Mouse (Mus musculus) 416B (cell line): ENCODE results near the gene Gm5431.

Source experiments
- DNase-seq: peaks from one replicate; pipeline ENCODE4 v3.0.0; 2011; ENCODE audit warnings: low read depth

Gene Gm5431

GRCm38 (mm10) chr11:48871201-48871772 is 30.7 kb downstream of the Gm5431 start, which contains the start of gene Irgm1:
Gene Irgm1 (minus strand): TSS chr11:48871683.
- DNase-seq = peak; percentile 92

GRCm38 (mm10) chr11:48870781-48871180 is 31.2 kb downstream of the Gm5431 start:
- peak; percentile 77 for DNase-seq

GRCm38 (mm10) chr11:48869380-48870110 is 32.5 kb downstream of the Gm5431 start:
- no peak for DNase-seq

GRCm38 (mm10) chr11:48866481-48866880 is 35.5 kb downstream of the Gm5431 start:
- no peak for DNase-seq

GRCm38 (mm10) chr11:48863808-48864207 is 38.2 kb downstream of the Gm5431 start:
- DNase-seq = no peak

GRCm38 (mm10) chr11:48862784-48863319 is 39.2 kb downstream of the Gm5431 start:
- DNase-seq = peak; percentile 49

- peak; percentile 89 for DNase-seq
Measured at GRCm38 (mm10) chr11:48859014-48859413, 43.0 kb downstream of the Gm5431 start.

GRCm38 (mm10) chr11:48853474-48854180 is 48.4 kb downstream of the Gm5431 start:
- peak; percentile 94 for DNase-seq

- no peak for DNase-seq
Measured at GRCm38 (mm10) chr11:48852624-48853473, 49.2 kb downstream of the Gm5431 start.

GRCm38 (mm10) chr11:48852190-48852589 is 49.8 kb downstream of the Gm5431 start:
- DNase-seq = no peak

GRCm38 (mm10) chr11:48851270-48851995 is 50.6 kb downstream of the Gm5431 start:
- peak; percentile 83 for DNase-seq

GRCm38 (mm10) chr11:48850240-48850639 is 51.8 kb downstream of the Gm5431 start:
- DNase-seq = no peak

- DNase-seq = no peak
Measured at GRCm38 (mm10) chr11:48846881-48847280, 55.1 kb downstream of the Gm5431 start.

- DNase-seq = peak; percentile 60
Measured at GRCm38 (mm10) chr11:48846362-48846761, 55.7 kb downstream of the Gm5431 start.

- DNase-seq = no peak
Measured at GRCm38 (mm10) chr11:48845244-48845815, 56.7 kb downstream of the Gm5431 start.

- no peak for DNase-seq
Measured at GRCm38 (mm10) chr11:48844309-48844708, 57.7 kb downstream of the Gm5431 start.

- DNase-seq = no peak
Measured at GRCm38 (mm10) chr11:48843202-48843601, 58.8 kb downstream of the Gm5431 start.

GRCm38 (mm10) chr11:48842378-48842792 is 59.6 kb downstream of the Gm5431 start:
- DNase-seq = no peak

- no peak for DNase-seq
Measured at GRCm38 (mm10) chr11:48841213-48841612, 60.8 kb downstream of the Gm5431 start.

GRCm38 (mm10) chr11:48840805-48841204 is 61.2 kb downstream of the Gm5431 start:
- DNase-seq = no peak
